Mouse (Mus musculus): ENCODE results near the gene Plekhg2.

- TF ChIP-seq CTCF (IDR thresholded peaks at IDR 0.05; ENCODE audit: low read depth, low read length) (no peak), POLR2A (IDR thresholded peaks at IDR 0.05; ENCODE audit: borderline replicate concordance, low read depth, low read length) (no peak)
Measured at GRCm38 (mm10) chr7:28383606-28384005, 11.2 kb upstream of the Plekhg2 start.
